Mouse (Mus musculus) spleen, adult 2 months (tissue): ENCODE results near the gene Fbrsl1.

Source experiments
- CTCF ChIP-seq: fragments of 200-500 bp; IDR thresholded peaks from 2 replicates; pipeline ENCODE4 v1.5.1; 2011; ENCODE audit warnings: mild to moderate bottlenecking, inconsistent platforms; ENCODE audit not compliant: insufficient read depth, insufficient read length, insufficient replicate concordance; ENCODE audit errors: extremely low read depth
- POLR2A ChIP-seq: fragments of 200-500 bp; IDR thresholded peaks from 2 replicates; pipeline ENCODE4 v1.6.1; 2011; ENCODE audit warnings: low read depth, low read length, inconsistent platforms

- TF ChIP-seq CTCF (no peak), POLR2A (no peak)
Observed at GRCm38 (mm10) chr5:110420201-110420600, 28.1 kb downstream of the Fbrsl1 start.
